Mouse (Mus musculus): ENCODE measurements around the gene Arhgap20. TPM values are rescaled to one million over a fixed set of nuclear protein-coding genes. Genes with fewer than 3 reads are reported as not detected.

Arhgap20 gene
- total RNA-seq, 2 experiments from 2014 or later = 7.4 to 10.1 TPM

Other genes with a start within 250 kb of the Arhgap20 start
- gene Fdx1, start 198.2 kb downstream of the Arhgap20 start, total RNA-seq (2021) = 100 to 1,000 TPM; 853 to 953 TPM